Mouse (Mus musculus): ENCODE data around the gene Cdh23. TPM values are rescaled to one million over a fixed set of nuclear protein-coding genes. Genes with fewer than 3 reads are reported as not detected.

The Cdh23 gene
- total RNA-seq, 2 experiments from 2014 or later, result 1.2 to 2.2 TPM

DNA sequence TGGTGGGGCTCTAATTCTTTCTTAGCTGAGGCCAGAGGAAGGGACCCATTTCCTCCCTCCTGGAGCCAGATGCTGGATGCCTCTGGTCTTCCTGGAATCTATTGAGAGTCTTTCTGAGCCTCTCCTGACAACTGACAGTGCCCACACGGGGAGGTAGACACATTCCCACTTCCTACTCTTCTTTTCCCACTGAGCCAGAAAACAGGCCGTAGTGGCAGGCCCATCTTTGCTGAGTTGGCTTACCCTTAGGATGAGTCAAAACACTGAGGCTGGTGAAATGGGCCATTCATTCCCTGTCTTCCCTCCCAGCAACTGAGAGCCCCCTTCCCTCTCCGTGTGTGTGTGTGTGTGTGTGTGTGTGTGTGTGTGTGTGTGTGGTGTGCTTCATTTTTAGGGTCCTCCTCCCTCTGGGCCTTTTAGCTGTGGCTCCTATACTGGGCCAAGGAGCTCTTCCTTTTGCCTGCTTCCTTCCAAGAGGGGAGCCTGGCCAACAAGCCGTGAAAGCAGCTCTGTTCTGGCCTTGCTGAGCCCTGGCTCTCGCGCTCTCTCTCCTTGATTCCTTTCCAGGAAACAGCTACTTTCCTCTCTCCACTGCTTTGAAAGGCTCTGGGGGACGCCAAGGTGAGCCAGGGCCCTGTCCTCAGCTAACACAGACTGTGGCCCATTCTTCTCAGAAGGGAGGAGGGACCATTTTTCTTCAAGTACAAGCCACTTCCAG is 290.7 kb downstream of the Cdh23 start:
- TF ChIP-seq CTCF (IDR thresholded peaks at IDR 0.05), result no peak
- Histone ChIP-seq H3K27ac (no peak overlapping the region; the same call in 1 of the 2 replicates), H3K4me3 (no peak overlapping the region)
- intact Hi-C loops (cut with DNase I), result loop anchor here (2.0 to 10.0 kb wide), 2 partner anchors 59 to 261 kb away; partner anchors contain the start of gene Vsir
- DNase-seq (ENCODE audit: extremely low spot score in 1 of 2, low spot score in 2 of 2), result peak; percentile 20 to 38

DNA sequence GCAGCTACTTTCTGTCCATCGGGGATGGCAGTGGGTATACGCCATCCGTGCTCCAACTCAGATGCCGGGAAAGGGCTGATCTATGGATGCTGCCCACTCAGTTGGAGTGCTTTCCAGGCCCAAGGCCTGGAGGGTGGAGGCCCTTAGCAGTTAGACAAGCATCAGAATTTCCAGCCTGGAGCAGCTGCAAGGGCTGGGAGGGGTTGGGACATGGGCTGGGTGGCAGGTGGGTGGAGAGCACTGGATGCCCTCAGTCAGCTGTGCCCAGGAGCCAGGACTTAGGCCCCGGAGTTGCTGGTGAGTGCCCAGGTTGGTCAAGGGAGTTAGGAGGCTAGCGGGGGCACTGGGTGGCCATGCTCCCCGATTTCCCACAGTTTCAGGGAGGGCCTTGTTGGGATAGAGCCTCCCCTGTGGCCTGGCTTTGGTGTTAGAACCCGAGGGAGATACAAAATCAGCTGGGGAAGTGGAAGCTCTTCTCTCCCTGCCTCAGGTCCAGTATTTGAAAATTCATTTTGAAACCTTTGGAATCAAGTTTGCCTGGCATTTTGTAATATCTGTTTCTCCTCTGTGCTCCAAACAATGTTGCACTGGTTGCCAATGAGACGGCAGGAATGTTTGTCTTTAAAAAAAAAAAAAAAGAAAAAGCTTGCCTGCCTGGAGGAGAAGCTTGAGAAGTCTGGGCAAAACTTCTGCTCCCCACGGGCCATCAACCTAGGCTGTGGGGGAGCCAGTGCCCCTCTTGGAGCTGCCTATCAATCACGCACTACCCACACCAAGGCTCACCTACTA is 295.6 kb downstream of the Cdh23 start:
- H3K27ac ChIP-seq, result no peak overlapping the region
- intact Hi-C loops (cut with DNase I), result loop anchor here (10.0 kb wide), 1 partner anchor 256 kb away; no protein-coding TSS in a partner anchor
- no peak for DNase-seq (ENCODE audit: extremely low spot score in 1 of 2, low spot score in 2 of 2)
- no peak overlapping the region for H3K4me3 ChIP-seq
- TF ChIP-seq CTCF (IDR thresholded peaks at IDR 0.05), result no peak

DNA sequence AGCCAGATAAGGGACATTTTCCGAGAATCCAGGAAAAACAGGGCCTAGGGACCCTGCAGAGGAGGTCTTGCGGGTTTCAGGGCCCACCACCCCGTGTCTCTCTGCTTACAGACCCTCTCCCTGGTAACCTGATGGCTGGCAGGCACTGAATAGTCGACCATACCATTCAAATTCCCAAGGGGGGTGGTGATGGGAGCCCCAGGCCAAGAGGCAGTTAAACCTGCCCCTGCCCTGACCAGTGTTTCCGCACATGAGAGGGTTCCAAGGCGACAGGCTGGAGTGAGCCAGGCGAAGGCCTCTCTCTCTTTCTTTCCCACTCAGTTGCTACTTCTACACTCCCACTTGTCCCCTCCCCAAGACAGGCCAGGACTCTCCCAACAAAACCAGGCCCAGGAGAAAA is 296.8 kb downstream of the Cdh23 start, which contains the start of gene Gm17455:
Gm17455 (plus strand) TSS at position 278 of the 400 bp plus-strand sequence.
- intact Hi-C loops (cut with DNase I), result no loop called here
- Histone ChIP-seq H3K27ac (no peak within 1 kb of the TSS), H3K4me3 (no peak within 1 kb of the TSS)
- no peak for TF ChIP-seq CTCF (IDR thresholded peaks at IDR 0.05)
- DNase-seq (ENCODE audit: extremely low spot score in 1 of 2, low spot score in 2 of 2), result no peak

DNA sequence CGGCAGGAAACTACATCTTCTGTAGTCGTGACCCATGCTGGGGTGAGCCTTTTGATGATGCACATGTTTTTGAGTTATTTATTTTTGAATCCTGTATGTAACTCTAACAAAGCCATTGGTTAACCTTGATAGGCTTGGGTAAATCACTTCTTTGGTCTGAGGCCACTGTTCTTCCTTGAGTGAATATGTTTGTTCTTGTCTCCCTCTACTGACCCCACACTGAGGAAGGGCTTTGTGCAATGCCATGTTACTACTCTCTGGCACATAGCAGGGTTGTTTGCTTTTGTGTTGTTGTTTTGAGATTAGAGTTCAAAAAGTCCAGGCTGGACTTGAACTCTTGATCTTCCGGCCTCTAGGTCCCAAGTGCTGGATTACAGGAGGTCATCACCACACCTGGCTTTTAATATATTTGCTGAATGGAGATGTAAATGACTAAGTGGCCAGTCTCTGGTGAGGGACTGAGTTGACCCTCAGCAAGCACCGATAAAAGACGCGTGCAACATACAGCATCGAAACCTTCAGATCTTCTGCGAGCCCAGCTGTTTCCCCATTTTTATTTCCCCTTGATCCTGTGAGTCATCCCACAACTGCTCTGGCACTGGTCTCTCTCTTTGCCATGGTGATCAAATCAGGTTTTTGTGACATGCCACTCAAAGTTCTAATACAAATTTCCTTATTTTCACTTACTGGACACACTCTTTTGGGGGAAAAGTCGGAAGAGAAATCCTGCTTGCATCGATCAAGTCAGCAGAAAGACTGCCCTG is 298.1 kb downstream of the Cdh23 start:
- DNase-seq (ENCODE audit: extremely low spot score in 1 of 2, low spot score in 2 of 2), result no peak
- intact Hi-C loops (cut with DNase I), result no loop called here
- peak; percentile 13 for TF ChIP-seq CTCF (IDR thresholded peaks at IDR 0.05)
- H3K4me3 ChIP-seq, result no peak overlapping the region
- H3K27ac ChIP-seq, result no peak overlapping the region

DNA sequence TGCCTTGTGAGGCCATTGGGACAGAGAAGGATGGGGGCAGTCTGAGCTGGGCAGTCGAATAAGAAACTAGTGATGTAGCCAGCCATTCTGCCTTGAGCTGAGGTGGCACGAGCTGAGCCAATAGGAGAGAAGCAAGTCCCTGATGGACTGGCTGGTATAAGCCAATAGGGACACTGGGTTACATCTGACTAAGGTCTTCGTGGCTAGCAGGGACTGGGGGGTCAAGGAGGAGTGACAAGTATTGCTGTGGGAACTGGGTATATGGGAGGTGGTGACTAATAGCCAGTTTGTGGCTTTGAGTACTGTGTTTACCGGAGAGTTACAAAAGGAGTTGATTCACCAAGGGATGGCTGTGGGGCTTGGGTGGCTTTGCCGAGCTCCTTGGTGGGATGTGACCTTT is 300.7 kb downstream of the Cdh23 start:
- intact Hi-C loops (cut with DNase I), result no loop called here
- TF ChIP-seq CTCF (IDR thresholded peaks at IDR 0.05), result no peak
- Histone ChIP-seq H3K27ac (no peak overlapping the region), H3K4me3 (no peak overlapping the region)
- DNase-seq (ENCODE audit: extremely low spot score in 1 of 2, low spot score in 2 of 2), result no peak

DNA sequence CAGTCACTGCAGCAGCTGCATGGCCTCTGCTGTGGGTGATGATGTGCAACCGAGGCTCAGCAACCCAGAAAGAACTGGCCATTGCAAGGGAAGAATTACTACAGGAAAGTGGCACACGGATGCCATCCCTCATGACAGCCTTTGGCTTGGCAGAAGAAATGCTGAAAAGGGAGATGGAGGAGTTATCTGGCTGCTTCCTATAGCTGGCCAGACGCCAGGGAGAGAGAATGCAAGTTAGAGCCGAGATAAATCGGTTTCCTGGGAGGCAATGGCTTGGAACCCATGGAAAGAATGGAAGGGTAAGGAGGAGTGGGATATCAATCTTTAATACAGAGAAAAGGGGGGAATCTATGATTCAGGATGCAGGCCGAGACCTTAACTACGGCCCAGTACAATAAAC is 301.4 kb downstream of the Cdh23 start:
- DNase-seq (ENCODE audit: extremely low spot score in 1 of 2, low spot score in 2 of 2), result no peak
- no peak for TF ChIP-seq CTCF (IDR thresholded peaks at IDR 0.05)
- intact Hi-C loops (cut with DNase I), result no loop called here
- Histone ChIP-seq H3K4me3 (no peak overlapping the region), H3K27ac (no peak overlapping the region)

DNA sequence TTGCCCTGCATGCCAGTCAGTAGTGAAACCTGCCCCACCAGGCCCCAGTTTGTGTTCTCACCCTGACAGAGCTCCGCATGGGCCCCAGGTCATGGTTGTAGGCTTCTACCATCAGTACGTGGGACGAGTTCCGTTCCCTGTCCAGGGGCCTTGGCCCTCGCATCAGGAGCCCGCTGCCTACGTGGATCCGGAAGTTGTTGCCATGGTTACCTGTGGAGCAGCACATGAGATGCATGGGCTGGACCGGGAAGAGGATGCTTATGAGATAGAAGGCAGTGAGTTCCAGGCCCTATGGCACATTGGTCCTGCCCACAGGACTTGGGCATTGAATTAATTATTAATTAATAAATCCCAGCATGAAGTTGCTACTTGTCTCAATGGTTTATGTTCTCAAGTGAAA is 304.6 kb downstream of the Cdh23 start:
- intact Hi-C loops (cut with DNase I), result no loop called here
- TF ChIP-seq CTCF (IDR thresholded peaks at IDR 0.05), result no peak
- Histone ChIP-seq H3K27ac (no peak overlapping the region), H3K4me3 (no peak overlapping the region)
- no peak for DNase-seq (ENCODE audit: extremely low spot score in 1 of 2, low spot score in 2 of 2)

DNA sequence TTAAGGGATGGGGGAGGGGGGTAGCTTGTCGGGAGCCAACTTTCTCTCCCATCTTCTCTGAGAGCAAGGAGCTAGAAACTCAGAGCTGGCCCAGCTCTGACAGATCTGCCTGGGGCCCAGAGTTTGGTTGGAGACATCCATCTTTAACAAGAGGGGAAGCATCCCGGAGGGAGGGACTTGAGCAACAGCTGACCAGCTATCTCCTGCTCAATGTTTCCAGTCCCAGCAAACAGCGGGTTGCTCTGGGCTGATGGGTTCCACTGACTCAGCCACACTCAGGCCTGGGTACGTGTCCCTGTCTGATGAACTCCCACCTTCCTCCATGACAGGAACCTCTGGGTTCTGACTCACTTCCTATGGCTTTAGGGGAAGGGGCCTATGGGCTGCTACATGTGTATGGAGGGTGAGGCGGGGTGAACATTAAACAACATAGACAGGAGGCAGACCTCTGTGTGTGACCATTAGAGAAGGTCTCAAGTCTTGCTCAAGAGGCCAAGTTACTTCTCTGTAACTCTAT is 305.3 kb downstream of the Cdh23 start:
- Histone ChIP-seq H3K4me3 (no peak overlapping the region), H3K27ac (no peak overlapping the region)
- intact Hi-C loops (cut with DNase I), result no loop called here
- no peak for TF ChIP-seq CTCF (IDR thresholded peaks at IDR 0.05)
- DNase-seq (ENCODE audit: extremely low spot score in 1 of 2, low spot score in 2 of 2), result no peak

DNA sequence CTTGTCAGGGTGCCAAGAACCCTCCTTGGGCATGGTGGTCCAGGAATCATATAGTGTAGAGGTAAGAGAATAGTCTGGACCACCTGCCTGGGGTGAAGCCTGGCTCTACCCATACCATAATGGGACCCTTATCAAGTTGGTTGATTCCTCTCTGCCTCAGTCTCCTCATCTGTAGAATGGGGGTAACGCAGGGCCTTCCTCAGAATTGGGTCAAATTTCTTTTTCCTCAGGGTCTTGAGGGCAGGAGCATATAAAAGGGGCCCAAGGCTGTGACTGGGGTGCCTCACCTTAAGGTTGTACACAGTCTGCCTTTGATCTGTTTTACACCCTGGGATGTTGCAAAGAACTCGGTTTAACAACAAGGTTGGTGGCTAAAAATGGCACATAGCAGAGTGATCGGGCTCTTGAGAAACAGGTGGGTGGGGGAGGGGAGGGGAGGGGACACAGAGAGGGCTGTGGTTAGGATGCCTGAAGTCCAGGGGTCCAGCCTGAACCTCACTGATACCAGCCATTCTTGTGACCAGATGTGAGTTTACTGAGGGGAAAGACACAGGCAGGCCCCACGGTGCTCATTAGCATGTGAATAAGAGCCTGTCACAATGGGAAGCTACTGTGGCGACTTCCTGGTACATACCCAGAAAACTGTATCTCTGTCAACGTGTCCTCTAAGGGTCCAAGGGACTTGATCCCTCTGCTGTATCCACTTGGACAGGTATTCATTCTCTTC is 305.9 kb downstream of the Cdh23 start:
- DNase-seq (ENCODE audit: extremely low spot score in 1 of 2, low spot score in 2 of 2), result no peak
- Histone ChIP-seq H3K4me3 (no peak overlapping the region), H3K27ac (no peak overlapping the region)
- TF ChIP-seq CTCF (IDR thresholded peaks at IDR 0.05), result no peak
- intact Hi-C loops (cut with DNase I), result no loop called here

DNA sequence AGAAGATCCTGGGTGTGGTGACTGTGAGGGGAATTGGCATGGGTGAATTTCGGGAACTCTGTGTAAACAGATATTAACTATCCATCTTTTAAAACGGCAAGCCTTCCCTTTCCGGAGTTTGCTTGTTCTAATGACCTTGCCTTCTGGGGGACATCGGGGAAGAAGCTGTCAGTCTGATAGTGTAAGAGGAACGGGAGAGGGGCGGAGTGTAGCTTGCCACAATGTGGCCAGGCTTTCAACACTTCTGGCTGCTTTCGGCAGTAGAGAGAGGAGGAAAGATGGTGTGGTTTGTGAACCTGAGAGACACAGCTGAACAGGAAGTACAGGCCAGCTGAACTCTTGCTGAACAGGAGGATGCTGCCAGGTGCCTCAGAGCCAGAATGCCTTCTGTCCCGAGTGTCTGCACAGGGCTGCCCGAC is 306.8 kb downstream of the Cdh23 start:
- no peak for DNase-seq (ENCODE audit: extremely low spot score in 1 of 2, low spot score in 2 of 2)
- intact Hi-C loops (cut with DNase I), result no loop called here
- TF ChIP-seq CTCF (IDR thresholded peaks at IDR 0.05), result no peak
- H3K27ac ChIP-seq, result no peak overlapping the region
- no peak overlapping the region for H3K4me3 ChIP-seq

DNA sequence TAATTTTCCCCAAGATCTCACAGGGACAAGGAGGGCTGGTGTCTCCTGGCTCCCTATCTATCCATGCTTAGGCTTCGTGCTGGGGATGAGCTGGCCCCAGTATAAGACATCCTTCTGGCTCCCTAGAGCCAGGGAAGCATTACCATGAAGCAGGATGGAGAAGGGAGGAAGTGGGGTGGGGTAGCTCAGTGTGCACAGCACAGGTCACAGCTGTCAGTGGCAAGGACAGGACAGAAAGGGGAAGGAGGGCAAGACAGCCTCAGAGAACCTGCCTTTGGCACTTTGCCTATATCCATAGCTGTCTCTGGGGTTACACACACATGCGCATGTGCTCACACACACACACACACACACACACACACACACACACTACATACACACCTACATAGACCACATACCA is 308.0 kb downstream of the Cdh23 start:
- DNase-seq (ENCODE audit: extremely low spot score in 1 of 2, low spot score in 2 of 2), result no peak
- TF ChIP-seq CTCF (IDR thresholded peaks at IDR 0.05), result no peak
- Histone ChIP-seq H3K4me3 (no peak overlapping the region), H3K27ac (no peak overlapping the region)
- intact Hi-C loops (cut with DNase I), result no loop called here
